Comparison of ENCODE assay signal across 7 mouse cellular contexts in the genomic region with DNA sequence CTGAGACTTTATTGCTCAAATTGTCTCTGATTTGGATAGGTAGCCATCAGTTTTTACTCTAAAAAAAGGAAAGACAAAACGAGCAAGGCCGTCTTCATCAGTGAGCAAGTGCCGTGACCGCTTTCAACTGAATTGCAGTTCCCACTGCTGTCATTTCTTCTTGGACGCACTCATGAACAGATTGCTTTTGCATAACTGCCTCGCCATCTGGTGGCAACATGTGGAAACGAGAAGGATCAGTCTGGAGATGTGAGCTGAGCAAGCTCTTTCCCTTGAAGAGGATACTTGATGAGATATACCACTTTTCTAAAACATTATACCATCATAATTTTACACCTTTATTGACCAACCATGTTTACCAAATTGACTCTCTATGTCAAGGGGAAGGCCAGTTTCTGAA.
DNase-seq lines count a peak whose midpoint lies in the region; ATAC-seq and TF ChIP-seq lines count a peak whose summit lies in the region.

No protein-coding gene starts in this region.

- no peak overlapping the region for H3K27ac ChIP-seq in gastrocnemius, adult 2 months
- H3K27ac ChIP-seq in kidney, adult 2 months (ENCODE audit: insufficient read depth, low read depth, low read length): no peak overlapping the region
- H3K27ac ChIP-seq in limb, embryonic 10.5 days: no peak overlapping the region
- no peak overlapping the region for H3K27ac ChIP-seq in midbrain, embryonic 15.5 days

- DNase-seq in adrenal gland, adult (ENCODE audit: inconsistent age in 2 of 2, low spot score in 1 of 2): peak; percentile 69 to 87
- peak; percentile 73 to 78 for DNase-seq in cerebellum, postnatal 36 days
- DNase-seq in gastrocnemius, adult 2 months: peak; percentile 67
- peak; percentile 83 for DNase-seq in kidney, adult 2 months
- DNase-seq in limb, embryonic 10.5 days (ENCODE audit: low spot score): peak; percentile 73
- DNase-seq in spleen, adult 18-20 months: peak; percentile 42 to 67

- no peaks in the 10 kb centered on the region for H3K27me3 ChIP-seq in kidney, adult 2 months (replicated peaks; ENCODE audit: control insufficient read depth, insufficient read depth, low read length)
- no peaks in the 10 kb centered on the region for H3K27me3 ChIP-seq in limb, embryonic 10.5 days (ENCODE audit: low read depth, poor library complexity, severe bottlenecking)
- H3K27me3 ChIP-seq in midbrain, embryonic 15.5 days (replicated peaks): no peaks in the 10 kb centered on the region

- no peaks in the 10 kb centered on the region for H3K36me3 ChIP-seq in kidney, adult 2 months (ENCODE audit: control insufficient read depth, insufficient read depth, low read length)
- H3K36me3 ChIP-seq in limb, embryonic 10.5 days: no peaks in the 10 kb centered on the region
- H3K36me3 ChIP-seq in midbrain, embryonic 15.5 days (replicated peaks): no peaks in the 10 kb centered on the region

- peak; percentile 78 for TF ChIP-seq CTCF in gastrocnemius, adult 2 months (IDR thresholded peaks at IDR 0.05)
- peak; percentile 99 for TF ChIP-seq CTCF in kidney, adult 2 months (conservative IDR thresholded peaks at IDR 0.05; ENCODE audit: insufficient read depth, insufficient read length, low read depth, low read length)

- no peak overlapping the region for H3K4me3 ChIP-seq in gastrocnemius, adult 2 months
- H3K4me3 ChIP-seq in kidney, adult 2 months (ENCODE audit: insufficient read depth, low read depth, low read length): no peak overlapping the region
- H3K4me3 ChIP-seq in limb, embryonic 10.5 days: no peak overlapping the region
- H3K4me3 ChIP-seq in midbrain, embryonic 15.5 days: no peak overlapping the region

- H3K9ac ChIP-seq in midbrain, embryonic 15.5 days: no peak overlapping the region

- 1% methylated on average over 7 of the region's 7 CpGs for WGBS in kidney, adult 2 months
- WGBS in limb, embryonic 10.5 days: 23% methylated on average over 7 of the region's 7 CpGs
- WGBS in midbrain, embryonic 15.5 days: 5% methylated on average over 7 of the region's 7 CpGs

- intact Hi-C loops in gastrocnemius, adult 2 months (cut with DNase I): loop anchor here (1.0 to 10.0 kb wide), 3 partner anchors 50 to 320 kb away; partner anchors contain the start of gene Car2

- TF ChIP-seq POLR2A in kidney, adult 2 months (IDR thresholded peaks at IDR 0.05; ENCODE audit: low read depth, low read length): no peak

- H3K4me2 ChIP-seq in midbrain, embryonic 15.5 days: no peak overlapping the region

- H3K9me3 ChIP-seq in limb, embryonic 10.5 days (replicated peaks): no peaks in the 10 kb centered on the region
- H3K9me3 ChIP-seq in midbrain, embryonic 15.5 days: no peaks in the 10 kb centered on the region

- 0 out of 2 replicates have a peak, but pooled peaks cover 3% of the 10 kb centered on the region for H3K4me1 ChIP-seq in kidney, adult 2 months (ENCODE audit: control insufficient read depth, insufficient read depth, low read length)
- no peaks in the 10 kb centered on the region for H3K4me1 ChIP-seq in limb, embryonic 10.5 days
- H3K4me1 ChIP-seq in midbrain, embryonic 15.5 days: no peaks in the 10 kb centered on the region

- peak; percentile 97 for ATAC-seq in midbrain, embryonic 15.5 days (replicated peaks)
